Mouse (Mus musculus) MN1 (cell line): Measurements from ENCODE around the gene Tcf12.

Experiments
- DNase-seq: peaks from one replicate; pipeline ENCODE4 v3.0.0-alpha.2; 2016; ENCODE audit warnings: low spot score

Gene Tcf12

DNA sequence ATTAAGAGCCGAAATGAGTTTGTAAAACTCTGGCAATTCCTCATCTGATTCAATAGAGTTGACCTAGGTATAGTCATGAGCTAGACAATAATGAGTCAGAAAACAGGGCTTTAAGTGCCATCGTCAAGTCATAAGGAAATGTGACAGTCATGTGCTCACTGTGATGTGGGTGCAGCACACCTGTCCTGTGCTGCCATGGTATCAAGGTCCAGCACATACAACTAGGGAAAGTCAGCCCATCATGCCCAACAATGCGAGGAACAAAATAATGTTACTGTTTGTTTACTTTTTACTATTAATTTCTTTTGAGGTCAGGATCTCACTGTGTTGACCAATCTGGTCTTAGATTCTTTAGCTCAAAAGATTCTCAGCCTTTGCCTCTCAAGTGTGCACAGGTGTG, 130.6 kb downstream of the Tcf12 start:
- no peak for DNase-seq

GRCm38 (mm10) chr9:71980579-71980978, 131.1 kb downstream of the Tcf12 start:
- no peak for DNase-seq

- no peak for DNase-seq
Observed at GRCm38 (mm10) chr9:71978886-71979285, 132.8 kb downstream of the Tcf12 start.

DNA sequence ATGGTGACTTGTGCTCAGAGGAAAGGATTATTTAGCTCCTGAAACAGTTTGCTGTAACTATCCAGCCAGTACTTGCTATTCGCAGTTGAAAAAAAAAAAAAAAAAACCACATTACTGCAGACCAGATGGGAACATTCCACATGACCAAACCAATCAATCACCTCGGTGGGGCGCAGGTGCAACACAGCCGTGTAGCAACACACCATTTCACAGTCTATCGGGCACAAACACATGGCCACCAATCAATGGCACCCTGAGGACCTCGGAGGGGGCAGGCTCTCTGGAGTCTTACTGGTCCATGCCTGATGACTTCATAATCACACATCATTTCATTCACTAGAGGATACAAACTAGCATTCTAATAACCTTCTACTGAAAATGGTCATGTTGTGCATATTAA, 135.6 kb downstream of the Tcf12 start:
- DNase-seq = no peak

GRCm38 (mm10) chr9:71975141-71975540, 136.5 kb downstream of the Tcf12 start:
- no peak for DNase-seq

- DNase-seq = no peak
Observed at GRCm38 (mm10) chr9:71974541-71974959, 137.1 kb downstream of the Tcf12 start.

DNA sequence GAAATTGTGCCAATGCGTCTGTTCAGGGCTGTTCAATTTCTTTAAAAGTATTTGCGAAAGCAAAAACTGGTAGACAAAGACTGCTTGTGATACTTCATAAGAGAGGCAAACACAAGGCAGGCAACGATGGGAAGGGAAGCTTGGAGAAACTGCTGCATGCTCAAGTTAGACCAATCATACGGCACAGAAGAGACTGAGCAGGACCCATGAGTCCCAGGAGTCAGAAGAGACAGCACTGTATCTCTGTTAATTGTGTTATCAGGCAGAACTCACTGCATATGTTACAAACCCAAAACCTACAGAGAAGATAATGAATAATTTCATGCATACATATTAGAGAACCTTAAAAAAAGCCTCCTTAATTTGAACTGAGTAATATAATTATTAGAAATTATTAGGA, 147.6 kb downstream of the Tcf12 start:
- DNase-seq = no peak

DNA sequence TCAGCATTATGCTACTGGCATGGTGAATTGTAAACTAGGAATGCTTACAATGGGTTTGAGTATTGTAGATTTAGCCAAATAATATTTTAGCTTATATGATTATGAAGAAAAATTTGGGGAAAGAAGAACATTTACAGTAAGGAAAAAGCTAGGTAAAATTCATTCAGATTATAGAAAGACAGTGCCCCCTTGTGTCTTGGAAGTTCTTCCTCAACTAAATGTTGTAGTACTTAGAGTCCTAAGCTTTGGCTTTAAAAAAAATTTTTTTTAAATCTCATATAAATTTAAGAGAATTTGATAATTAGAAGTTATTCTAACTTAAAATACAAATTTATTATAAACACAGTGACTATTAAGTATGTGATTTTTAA, 151.7 kb downstream of the Tcf12 start:
- peak; percentile 23 for DNase-seq

DNA sequence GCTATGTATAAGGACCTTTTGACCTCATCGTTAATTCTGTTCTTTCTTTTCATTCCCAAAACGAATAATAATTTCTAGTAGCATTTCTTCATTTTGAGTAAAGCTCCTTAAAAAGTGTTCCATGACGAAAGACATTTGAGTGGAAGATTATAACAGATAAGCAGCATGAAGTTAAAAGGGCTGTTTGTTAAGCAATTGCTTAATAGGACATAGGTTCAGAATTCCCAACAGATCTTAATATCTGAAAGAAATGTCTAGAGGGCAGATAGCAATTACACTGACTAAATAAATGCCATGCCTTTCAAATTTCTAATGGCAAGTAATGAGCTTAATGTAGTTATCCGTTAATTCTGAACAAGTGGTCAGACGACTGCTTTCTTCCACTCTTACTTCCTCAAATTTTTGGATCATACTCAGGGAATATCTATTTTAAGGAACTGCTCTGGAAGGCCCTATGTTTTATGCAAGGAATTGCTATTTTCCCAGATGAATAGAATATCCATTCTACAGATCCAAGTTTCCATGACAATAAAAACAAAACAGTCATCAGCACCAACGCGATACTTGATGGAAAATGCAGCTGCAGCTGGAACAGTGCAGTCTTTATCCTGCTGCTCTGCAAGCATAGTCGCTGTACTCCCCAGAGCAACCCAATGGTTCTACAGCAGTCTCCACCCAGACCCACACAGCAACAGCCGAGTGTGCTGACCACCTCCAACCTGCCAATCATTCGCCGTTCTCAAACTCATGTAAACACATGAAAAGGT, 152.2 kb downstream of the Tcf12 start:
- peak; percentile 45 for DNase-seq

DNA sequence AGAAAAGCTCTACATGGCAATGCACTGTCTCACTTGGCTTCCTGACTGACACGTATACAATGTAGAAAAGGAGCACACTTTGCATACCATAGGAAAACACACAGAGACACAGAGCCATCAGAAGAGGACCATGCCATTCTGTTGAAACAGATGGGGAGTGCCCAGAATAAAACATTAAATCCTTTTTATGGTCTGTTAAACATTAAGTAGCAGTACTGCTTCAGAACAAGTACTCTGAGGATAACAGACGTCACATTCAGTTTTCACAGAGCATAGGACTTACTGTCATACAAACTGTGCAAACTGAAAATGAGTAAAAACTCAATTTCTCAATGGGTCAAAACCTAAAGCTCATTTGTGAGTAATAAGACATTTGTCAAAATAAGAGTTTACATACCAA, 158.5 kb downstream of the Tcf12 start:
- DNase-seq = no peak

- no peak for DNase-seq
Observed at GRCm38 (mm10) chr9:71952621-71953076, 159.0 kb downstream of the Tcf12 start.

DNA sequence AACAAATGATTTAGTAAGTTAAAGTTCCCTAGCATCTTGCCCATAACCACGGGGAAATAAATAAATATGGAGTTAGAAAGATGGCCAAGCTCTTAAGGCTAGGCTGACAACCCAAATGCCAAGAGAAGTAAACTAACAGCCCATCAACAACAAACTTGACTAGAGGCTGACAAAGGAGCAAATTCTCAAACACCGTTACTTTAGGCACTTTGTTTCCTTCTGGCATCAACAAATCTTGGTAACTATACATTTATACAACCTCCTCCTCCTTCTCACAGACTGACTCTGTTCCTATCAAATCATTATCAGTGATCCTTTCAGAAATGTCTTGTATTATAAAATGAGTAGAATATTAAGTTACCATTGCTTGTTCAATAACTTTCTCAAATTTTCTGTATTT, 159.7 kb downstream of the Tcf12 start:
- DNase-seq = no peak

- DNase-seq = no peak
Observed at GRCm38 (mm10) chr9:71951341-71951740, 160.3 kb downstream of the Tcf12 start.

DNA sequence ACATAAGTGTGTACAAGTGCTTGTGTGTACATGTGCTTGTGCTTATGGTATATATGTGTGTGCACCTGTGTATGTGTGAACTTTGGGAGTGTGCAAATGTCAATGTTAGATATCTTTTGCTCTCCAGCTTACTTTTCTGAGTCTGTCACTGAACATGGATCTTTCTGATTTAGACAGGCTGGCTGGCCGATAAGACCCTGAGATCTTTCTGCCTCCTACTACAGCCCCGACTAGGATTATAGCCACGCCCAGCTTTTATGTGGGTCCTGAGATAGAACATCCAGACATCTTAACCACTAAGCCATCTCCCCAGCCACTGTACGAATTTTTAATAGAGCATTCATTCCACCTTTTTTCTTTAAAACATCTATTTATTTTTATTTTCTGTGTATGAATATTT, 166.9 kb downstream of the Tcf12 start:
- DNase-seq = no peak

- DNase-seq = no peak
Observed at GRCm38 (mm10) chr9:71942424-71942823, 169.2 kb downstream of the Tcf12 start.

GRCm38 (mm10) chr9:71940016-71940415, 171.7 kb downstream of the Tcf12 start:
- no peak for DNase-seq

- DNase-seq = no peak
Observed at GRCm38 (mm10) chr9:71936199-71936598, 175.5 kb downstream of the Tcf12 start.

DNA sequence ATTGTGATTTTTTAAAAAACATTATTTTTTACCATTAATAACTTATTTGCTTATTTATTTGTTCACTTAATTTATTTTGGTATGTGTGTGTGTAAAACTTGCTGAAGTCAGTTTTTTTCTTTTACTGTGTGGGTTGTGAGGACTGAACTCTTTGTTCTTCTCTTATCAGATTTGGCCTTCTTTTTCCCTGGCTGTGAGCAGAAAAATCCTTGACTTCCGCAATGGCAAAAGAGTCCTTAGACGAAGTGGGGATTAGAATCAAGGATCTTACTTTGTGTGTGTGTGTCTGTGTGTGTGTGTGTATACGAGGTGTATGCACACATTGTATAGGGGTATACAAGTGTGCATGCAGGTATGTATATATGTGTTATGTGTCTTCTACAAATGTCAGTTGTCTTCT, 176.8 kb downstream of the Tcf12 start:
- DNase-seq = no peak

DNA sequence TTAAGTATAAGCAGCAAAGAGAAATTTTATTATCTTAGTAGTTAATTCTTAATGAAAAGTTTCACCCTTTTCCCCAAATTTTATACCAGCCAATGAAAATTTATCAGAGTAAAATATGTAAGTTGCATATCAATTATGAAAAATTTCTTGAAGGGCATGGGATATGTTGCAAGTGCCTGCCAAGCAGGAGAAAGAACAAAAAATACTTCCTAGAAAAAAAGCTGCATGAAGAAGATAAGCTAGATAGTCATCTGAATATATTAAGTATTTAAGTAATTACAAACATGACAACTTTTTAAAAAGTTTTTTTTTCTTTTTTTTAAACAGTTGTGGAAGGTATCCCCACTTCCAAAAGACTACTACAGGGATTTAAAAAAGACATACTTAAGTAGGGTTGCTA, 179.7 kb downstream of the Tcf12 start:
- no peak for DNase-seq

DNA sequence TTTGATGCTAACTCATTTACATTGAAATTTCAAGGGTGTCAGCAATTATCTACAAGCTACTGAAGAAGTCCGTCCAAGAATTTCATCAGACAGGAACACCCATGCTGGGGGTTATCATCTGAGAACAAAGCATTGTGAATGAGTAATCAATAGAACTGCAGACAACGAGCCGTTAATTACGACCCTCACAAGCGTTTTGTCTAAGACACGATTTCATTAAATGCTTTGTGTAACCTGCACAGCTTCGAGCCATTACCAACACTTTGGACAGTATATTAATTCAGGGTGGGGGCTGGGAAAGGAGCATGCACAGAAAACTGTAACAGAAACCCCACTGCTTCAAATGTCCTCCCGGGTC, 180.3 kb downstream of the Tcf12 start:
- peak; percentile 8 for DNase-seq

DNA sequence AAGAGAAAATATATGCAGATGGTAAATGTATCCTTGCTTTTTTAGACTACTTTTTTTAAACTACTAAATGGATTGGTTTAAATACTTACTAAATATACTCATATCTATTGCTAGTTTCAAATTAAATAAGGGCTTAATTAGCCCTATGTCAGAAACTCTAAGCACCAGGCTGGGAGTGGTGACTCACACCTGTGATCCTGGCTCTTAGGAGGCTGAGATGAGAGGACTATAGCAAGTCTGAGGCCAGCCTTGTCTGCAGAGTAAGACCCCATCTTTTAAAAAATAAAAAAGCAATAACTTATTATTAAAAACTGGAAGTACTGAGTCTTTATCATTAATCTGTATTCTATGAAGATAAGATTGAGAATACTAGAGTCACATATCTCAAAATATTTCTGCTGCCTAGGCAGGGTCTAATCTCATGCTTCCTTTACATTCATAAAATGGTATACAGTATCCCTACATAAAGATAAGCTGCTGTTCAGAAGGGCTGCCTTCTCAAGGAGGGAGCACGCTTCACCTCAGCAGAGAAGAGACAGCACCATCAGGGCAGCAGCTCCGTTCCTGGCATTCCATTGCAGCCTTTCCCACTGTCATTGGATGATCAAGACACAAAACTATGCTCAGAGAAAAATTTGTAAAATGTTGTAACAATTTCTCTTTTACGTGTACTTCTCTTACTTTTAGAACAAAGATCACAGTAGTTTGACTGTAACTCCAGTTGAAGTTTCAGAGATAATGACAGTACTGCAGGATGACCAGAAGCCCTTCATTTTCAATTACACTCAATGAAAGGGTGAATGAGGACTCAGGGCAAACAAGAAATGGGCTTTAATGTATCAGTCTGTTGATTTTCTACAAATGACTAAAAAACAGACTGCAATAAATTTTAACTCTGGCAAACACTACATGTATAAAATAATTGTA, 181.0 kb downstream of the Tcf12 start:
- DNase-seq = no peak

DNA sequence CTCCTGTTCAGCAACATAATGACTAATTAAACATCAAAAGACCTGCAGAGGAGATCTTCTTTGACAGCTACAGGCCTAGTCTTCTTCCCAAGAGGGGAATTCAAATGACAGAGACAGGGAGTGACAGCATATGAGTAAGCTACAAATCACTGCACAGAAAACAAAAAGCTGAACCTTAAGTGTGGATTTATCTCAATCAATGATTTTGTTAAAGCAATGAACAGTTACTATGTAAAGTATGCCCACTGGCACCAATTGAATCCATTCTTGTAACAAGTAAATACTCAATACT, 195.1 kb downstream of the Tcf12 start:
- DNase-seq = no peak

GRCm38 (mm10) chr9:71915871-71916661, 195.6 kb downstream of the Tcf12 start:
- no peak for DNase-seq
